In the genomic region with DNA sequence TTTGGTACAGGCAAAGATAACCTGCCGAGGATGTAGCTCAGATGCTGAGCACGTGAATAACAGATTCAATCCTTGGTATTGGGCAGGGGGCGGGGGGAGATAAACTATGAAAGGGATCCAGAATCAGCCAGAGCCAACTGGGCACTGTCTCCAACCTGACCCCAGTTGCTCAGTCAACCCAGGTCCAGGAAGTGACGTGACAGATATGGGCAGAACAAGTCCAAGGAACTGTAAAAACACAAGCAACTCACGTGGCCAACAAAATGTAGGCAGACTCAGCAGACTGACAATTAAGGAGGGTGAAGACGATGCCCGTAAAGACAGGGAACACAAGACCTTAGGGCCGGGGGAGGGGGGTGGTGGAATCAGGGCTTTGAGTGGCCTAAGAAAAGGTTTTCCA, we compare ENCODE assay signal across 6 mouse cellular contexts. TPM values are rescaled to one million over a fixed set of nuclear protein-coding genes. Genes with fewer than 3 reads are reported as not detected.
A peak's percentile ranks its signal among the peaks of the same experiment; 100 is the strongest.
DNase-seq lines count a peak whose midpoint lies in the region; ATAC-seq lines count a peak whose summit lies in the region.

No protein-coding gene starts in this region.

- peak; percentile 40 for ATAC-seq in granulocyte monocyte progenitor cell, adult 5-6 weeks (replicated peaks; ENCODE audit: poor library complexity, severe bottlenecking)

- intact Hi-C loops in heart, postnatal 25 days (cut with DNase I) = loop anchor here (2.0 to 5.0 kb wide), 2 partner anchors 75 to 138 kb away; a partner anchor contains a TSS
- intact Hi-C loops in left cerebral cortex, postnatal 36 days (cut with DNase I) = loop anchor here (5.0 to 10.0 kb wide), 3 partner anchors 185 to 308 kb away; no protein-coding TSS in a partner anchor

- peak; percentile 91 for DNase-seq in heart, adult 11 months
- DNase-seq in heart, postnatal 25 days (ENCODE audit: low spot score) = no peak
- DNase-seq in 416B (ENCODE audit: low read depth) = peak; percentile 36
- no peak for DNase-seq in kidney, postnatal 14 days
- DNase-seq in left cerebral cortex, postnatal 36 days (ENCODE audit: low spot score in 2 of 2) = no peak

RNA-seq across cellular contexts. Expression of a gene that starts 17.9 kb away (rescaled TPM):
- 1 to 10 TPM; 2.4 to 3.9 TPM for total RNA-seq in heart, postnatal 25 days (2021)
- total RNA-seq in granulocyte monocyte progenitor cell, adult 5-6 weeks (2014; fragmentation: Nextera tagmentation) = 10.5 and 16.1 TPM in 2 replicates
- total RNA-seq in granulocyte monocyte progenitor cell, adult 5-6 weeks (2017) = 14.9 and 19.7 TPM in 2 replicates
- total RNA-seq in left cerebral cortex, postnatal 36 days (2021) = 1 to 10 TPM; 3.0 to 4.6 TPM

RNA-seq across cellular contexts. Expression of a gene that starts 27.2 kb away (rescaled TPM):
- 1 to 10 TPM; 2.0 to 2.2 TPM for total RNA-seq in heart, postnatal 25 days (2021)
- 49.4 and 52.3 TPM in 2 replicates for total RNA-seq in granulocyte monocyte progenitor cell, adult 5-6 weeks (2014; fragmentation: Nextera tagmentation)
- total RNA-seq in granulocyte monocyte progenitor cell, adult 5-6 weeks (2017) = 51.3 and 53.6 TPM in 2 replicates
- 1 to 10 TPM; 4.7 to 5.0 TPM for total RNA-seq in left cerebral cortex, postnatal 36 days (2021)

Comparison
In these comparisons a context has a peak if more than half of its experiments do, and no peak if none do; other contexts are left out.
1. DNase-seq: peak in heart, adult 11 months (single experiment) and 416B (single experiment); none in heart, postnatal 25 days (single experiment), kidney, postnatal 14 days (single experiment) and left cerebral cortex, postnatal 36 days (0 of 2).
2. RNA of a gene that starts 27.2 kb away (total RNA-seq): 49.4 to 53.6 TPM in granulocyte monocyte progenitor cell, adult 5-6 weeks; 4.7 to 5.0 TPM in left cerebral cortex, postnatal 36 days and 2.0 to 2.2 TPM in heart, postnatal 25 days; every median in the first group is over 4 times any median in the second.